Mouse (Mus musculus): Measurements from ENCODE around the gene Mageb18. TPM values are rescaled to one million over a fixed set of nuclear protein-coding genes. Genes with fewer than 3 reads are reported as not detected.

Mageb18 gene
- total and polyA plus RNA-seq, 3 experiments = not detected

DNA sequence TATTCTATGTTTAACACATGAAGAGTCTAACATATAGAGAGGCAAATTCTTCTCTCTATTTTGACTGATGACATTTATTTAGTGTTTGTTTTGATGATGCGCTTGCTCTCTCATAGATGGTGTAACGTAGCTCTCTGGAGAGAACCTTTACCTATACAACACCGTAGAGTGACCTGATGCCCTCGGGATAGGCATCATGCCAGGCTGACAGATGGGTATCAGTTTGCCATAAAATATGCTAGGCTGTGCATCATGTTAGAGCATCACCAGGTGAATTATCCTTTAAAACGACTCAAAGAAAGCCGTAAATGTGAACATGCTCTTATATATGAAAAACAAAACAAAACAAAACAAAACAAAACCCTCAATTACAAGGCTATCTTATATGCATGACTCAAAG, 258.5 kb downstream of the Mageb18 start:
- TF ChIP-seq ETS1 (IDR thresholded peaks at IDR 0.05; ENCODE audit: low read depth, low read length) (no peak), CHD1 (IDR thresholded peaks at IDR 0.05; ENCODE audit: low read depth, low read length) (no peak), MYC (IDR thresholded peaks at IDR 0.05; ENCODE audit: low read depth, low read length) (no peak), POLR2AphosphoS5 (IDR thresholded peaks at IDR 0.05; ENCODE audit: borderline replicate concordance, low read depth, low read length) (no peak), SMC3 (IDR thresholded peaks at IDR 0.05; ENCODE audit: low read depth, low read length) (no peak), POLR2A (IDR thresholded peaks at IDR 0.05; ENCODE audit: control insufficient read depth in 1 of 2, insufficient read depth in 1 of 2, low read depth in 1 of 2, low read length in 2 of 2, poor library complexity in 1 of 2) (no peak)
- H3K9me3 ChIP-seq (replicated peaks; ENCODE audit: insufficient read depth, low read length) = no peaks in the 10 kb centered on the region
- H3K36me3 ChIP-seq (ENCODE audit: control insufficient read depth in 1 of 2, insufficient read depth in 2 of 2, low read length in 2 of 2) = no peaks in the 10 kb centered on the region
- H3K4me3 ChIP-seq (ENCODE audit: control insufficient read depth in 1 of 2, insufficient read depth in 1 of 2, low read depth in 2 of 2, low read length in 2 of 2) = no peak overlapping the region
- H3K27me3 ChIP-seq (ENCODE audit: control insufficient read depth in 1 of 2, insufficient read depth in 2 of 2, low read length in 2 of 2) = no peaks in the 10 kb centered on the region
- H3K9ac ChIP-seq (ENCODE audit: control insufficient read depth, low read depth, low read length, poor library complexity, severe bottlenecking) = no peak overlapping the region
- no peaks in the 10 kb centered on the region for H3K4me1 ChIP-seq (ENCODE audit: control insufficient read depth in 1 of 2, insufficient read depth in 2 of 2, low read length in 2 of 2)
- no peaks in the 10 kb centered on the region for H3K79me2 ChIP-seq (ENCODE audit: control insufficient read depth, insufficient read depth, low read length, poor library complexity)
- no peak for DNase-seq (ENCODE audit: low read depth, low spot score)
- H3K27ac ChIP-seq (ENCODE audit: control insufficient read depth, low read depth, low read length) = no peak overlapping the region

DNA sequence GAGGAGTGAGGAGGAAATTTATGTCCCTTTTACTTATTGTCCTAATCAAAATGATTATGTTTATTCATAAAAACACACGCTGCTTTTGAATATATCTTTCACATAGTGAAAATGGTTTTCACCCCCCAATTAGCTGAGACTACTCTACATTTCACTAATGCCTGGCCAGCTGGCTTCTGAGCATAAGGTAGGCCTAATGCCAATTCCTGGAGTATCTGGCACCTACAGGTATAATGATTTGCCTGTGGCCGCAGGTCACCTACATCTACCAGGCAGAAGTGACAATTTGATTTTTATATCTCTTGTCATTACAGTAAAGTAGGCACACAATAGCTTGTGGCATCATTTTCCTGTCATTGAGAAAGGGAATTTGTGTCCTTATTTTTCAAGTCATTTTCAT, 259.8 kb downstream of the Mageb18 start:
- DNase-seq (ENCODE audit: low read depth, low spot score) = no peak
- Histone ChIP-seq H3K9ac (ENCODE audit: control insufficient read depth, low read depth, low read length, poor library complexity, severe bottlenecking) (no peak overlapping the region), H3K79me2 (ENCODE audit: control insufficient read depth, insufficient read depth, low read length, poor library complexity) (no peaks in the 10 kb centered on the region), H3K27me3 (ENCODE audit: control insufficient read depth in 1 of 2, insufficient read depth in 2 of 2, low read length in 2 of 2) (no peaks in the 10 kb centered on the region), H3K4me3 (ENCODE audit: control insufficient read depth in 1 of 2, insufficient read depth in 1 of 2, low read depth in 2 of 2, low read length in 2 of 2) (no peak overlapping the region), H3K36me3 (ENCODE audit: control insufficient read depth in 1 of 2, insufficient read depth in 2 of 2, low read length in 2 of 2) (no peaks in the 10 kb centered on the region), H3K9me3 (replicated peaks; ENCODE audit: insufficient read depth, low read length) (no peaks in the 10 kb centered on the region), H3K4me1 (ENCODE audit: control insufficient read depth in 1 of 2, insufficient read depth in 2 of 2, low read length in 2 of 2) (no peaks in the 10 kb centered on the region), H3K27ac (ENCODE audit: control insufficient read depth, low read depth, low read length) (no peak overlapping the region)
- no peak for TF ChIP-seq NELFE (IDR thresholded peaks at IDR 0.05; ENCODE audit: low read depth, low read length)
- no peak for TF ChIP-seq CHD2 (IDR thresholded peaks at IDR 0.05; ENCODE audit: low read length)
- no peak for TF ChIP-seq POLR2AphosphoS2 (IDR thresholded peaks at IDR 0.05; ENCODE audit: low read length)
- no peak for TF ChIP-seq SIN3A (IDR thresholded peaks at IDR 0.05; ENCODE audit: low read length)
- TF ChIP-seq KAT2A (conservative IDR thresholded peaks at IDR 0.05; ENCODE audit: low read depth, low read length) = no peak
- no peak for TF ChIP-seq ELF1 (IDR thresholded peaks at IDR 0.05; ENCODE audit: low read depth, low read length)
- TF ChIP-seq MXI1 (IDR thresholded peaks at IDR 0.05; ENCODE audit: low read depth, low read length) = no peak
- TF ChIP-seq EP300 (IDR thresholded peaks at IDR 0.05; ENCODE audit: low read depth in 1 of 2, low read length in 2 of 2) = no peak
- TF ChIP-seq TCF12 (IDR thresholded peaks at IDR 0.05; ENCODE audit: low read depth, low read length) = no peak
- TF ChIP-seq BHLHE40 (IDR thresholded peaks at IDR 0.05; ENCODE audit: borderline replicate concordance, low read depth, low read length) = no peak
- TF ChIP-seq UBTF (IDR thresholded peaks at IDR 0.05; ENCODE audit: borderline replicate concordance, insufficient read depth, low read depth, low read length) = no peak
- TF ChIP-seq USF1 (IDR thresholded peaks at IDR 0.05; ENCODE audit: low read depth, low read length) = no peak
- no peak for TF ChIP-seq MAX (IDR thresholded peaks at IDR 0.05; ENCODE audit: low read length)
- TF ChIP-seq POLR2A (IDR thresholded peaks at IDR 0.05; ENCODE audit: control insufficient read depth in 1 of 2, insufficient read depth in 1 of 2, low read depth in 1 of 2, low read length in 2 of 2, poor library complexity in 1 of 2) = no peak
- no peak for TF ChIP-seq E2F4 (IDR thresholded peaks at IDR 0.05; ENCODE audit: borderline replicate concordance, low read depth, low read length)
- no peak for TF ChIP-seq HCFC1 (IDR thresholded peaks at IDR 0.05; ENCODE audit: low read depth, low read length)
- no peak for TF ChIP-seq JUND (IDR thresholded peaks at IDR 0.05; ENCODE audit: low read depth, low read length)
- TF ChIP-seq MAFK (IDR thresholded peaks at IDR 0.05; ENCODE audit: borderline replicate concordance, low read depth, low read length) = no peak
- no peak for TF ChIP-seq MAZ (IDR thresholded peaks at IDR 0.05; ENCODE audit: low read depth, low read length)
